Mouse (Mus musculus) adrenal gland, postnatal 36 days (tissue): ENCODE data around the gene Ranbp17. TPM values are rescaled to one million over a fixed set of nuclear protein-coding genes. Genes with fewer than 3 reads are reported as not detected.
A peak's percentile ranks its signal among the peaks of the same experiment; 100 is the strongest.

Experiments used
- DNase-seq, 2 experiments: peaks; one replicate each; pipeline ENCODE4 v3.0.0; 2021; ENCODE audit warnings: mixed read lengths in 1 of 2
- total RNA-seq, 2 experiments: library from RNA; stranded (reverse); gene quantifications; 2 replicates each; pipeline ENCODE4 v1.2.3; 2021

Gene Ranbp17
- total RNA-seq, 2 experiments from 2014 or later = 5.4 to 5.9 TPM

DNA sequence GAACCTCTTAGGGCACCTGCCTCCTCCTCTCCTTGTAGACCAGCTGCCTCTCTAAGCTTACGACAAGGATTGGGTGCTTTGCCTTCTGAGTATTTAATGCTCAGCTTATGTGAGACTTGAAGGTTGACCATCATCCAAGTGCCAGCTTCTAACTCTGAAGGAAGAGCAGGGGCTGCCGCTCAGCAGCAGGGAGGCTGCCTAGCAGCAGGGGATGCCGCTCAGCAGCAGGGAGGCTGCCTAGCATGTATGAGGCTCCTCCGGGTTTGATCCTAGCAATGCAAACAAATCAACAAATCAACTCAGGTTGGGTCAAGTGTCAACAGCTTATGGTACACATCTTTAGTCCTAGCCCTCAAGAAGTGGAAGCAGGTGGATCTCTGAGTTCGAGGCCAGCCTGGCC, 281.5 kb downstream of the Ranbp17 start:
- no peak for DNase-seq

- DNase-seq = no peak
Observed at GRCm38 (mm10) chr11:33228186-33228585, 285.4 kb downstream of the Ranbp17 start.

GRCm38 (mm10) chr11:33226516-33226915, 287.0 kb downstream of the Ranbp17 start:
- DNase-seq = peak; percentile 40 to 52

- DNase-seq = no peak
Observed at GRCm38 (mm10) chr11:33221566-33222365, 291.8 kb downstream of the Ranbp17 start.

DNA sequence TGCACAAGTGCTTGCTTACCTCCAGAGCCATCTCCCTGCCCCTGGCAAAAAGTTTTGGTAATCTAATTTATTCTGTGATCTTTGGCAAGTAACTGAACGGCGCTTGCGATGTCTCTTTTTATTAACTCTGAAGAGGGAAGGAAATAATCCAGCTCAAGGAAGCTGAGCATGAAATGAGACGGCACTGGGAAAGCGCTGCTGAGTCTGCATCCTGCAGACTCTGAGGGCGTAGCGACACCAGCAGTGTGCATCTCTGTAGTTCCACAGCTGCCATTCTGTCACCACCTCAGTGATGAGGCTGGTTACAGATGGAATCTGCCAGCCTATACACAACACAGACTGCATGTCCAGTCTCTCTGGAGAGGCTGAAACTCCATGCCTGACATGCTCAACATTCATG, 292.8 kb downstream of the Ranbp17 start:
- DNase-seq = no peak

GRCm38 (mm10) chr11:33217384-33218079, 296.0 kb downstream of the Ranbp17 start:
- peak; percentile 24 to 38 for DNase-seq

- DNase-seq = no peak
Observed at GRCm38 (mm10) chr11:33207411-33207810, 306.1 kb downstream of the Ranbp17 start.

GRCm38 (mm10) chr11:33204966-33205365, 308.6 kb downstream of the Ranbp17 start:
- DNase-seq = no peak

GRCm38 (mm10) chr11:33204329-33204705, 309.2 kb downstream of the Ranbp17 start:
- DNase-seq = no peak

- peak in 1 of 2 experiments; percentile 57 for DNase-seq
Observed at GRCm38 (mm10) chr11:33203383-33204328, 309.9 kb downstream of the Ranbp17 start, which contains the start of gene Tlx3. Gene Tlx3, minus strand, starts transcription at chr11:33203589.

- DNase-seq = no peak
Observed at GRCm38 (mm10) chr11:33202972-33203371, 310.6 kb downstream of the Ranbp17 start.

DNA sequence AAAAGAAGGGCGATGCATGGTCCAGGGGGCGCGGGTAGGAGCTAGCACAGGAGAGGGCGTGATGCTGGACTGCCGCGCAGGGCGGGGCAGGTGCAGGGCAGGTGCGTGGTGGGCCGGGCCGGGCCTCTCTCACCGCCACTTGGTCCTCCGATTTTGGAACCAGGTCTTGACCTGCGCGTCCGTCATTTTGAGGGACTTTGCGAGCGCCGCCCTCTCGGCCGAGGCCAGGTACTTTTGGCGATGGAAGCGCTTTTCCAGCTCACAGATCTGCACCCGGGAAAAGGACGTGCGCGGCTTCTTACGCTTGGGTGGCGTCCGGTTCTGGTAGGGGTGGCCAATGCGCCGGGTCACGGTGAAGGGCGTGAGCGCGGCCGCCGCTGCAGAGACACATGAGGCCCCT, 311.2 kb downstream of the Ranbp17 start:
- no peak for DNase-seq

- DNase-seq = no peak
Observed at GRCm38 (mm10) chr11:33201626-33202010, 311.9 kb downstream of the Ranbp17 start.

DNA sequence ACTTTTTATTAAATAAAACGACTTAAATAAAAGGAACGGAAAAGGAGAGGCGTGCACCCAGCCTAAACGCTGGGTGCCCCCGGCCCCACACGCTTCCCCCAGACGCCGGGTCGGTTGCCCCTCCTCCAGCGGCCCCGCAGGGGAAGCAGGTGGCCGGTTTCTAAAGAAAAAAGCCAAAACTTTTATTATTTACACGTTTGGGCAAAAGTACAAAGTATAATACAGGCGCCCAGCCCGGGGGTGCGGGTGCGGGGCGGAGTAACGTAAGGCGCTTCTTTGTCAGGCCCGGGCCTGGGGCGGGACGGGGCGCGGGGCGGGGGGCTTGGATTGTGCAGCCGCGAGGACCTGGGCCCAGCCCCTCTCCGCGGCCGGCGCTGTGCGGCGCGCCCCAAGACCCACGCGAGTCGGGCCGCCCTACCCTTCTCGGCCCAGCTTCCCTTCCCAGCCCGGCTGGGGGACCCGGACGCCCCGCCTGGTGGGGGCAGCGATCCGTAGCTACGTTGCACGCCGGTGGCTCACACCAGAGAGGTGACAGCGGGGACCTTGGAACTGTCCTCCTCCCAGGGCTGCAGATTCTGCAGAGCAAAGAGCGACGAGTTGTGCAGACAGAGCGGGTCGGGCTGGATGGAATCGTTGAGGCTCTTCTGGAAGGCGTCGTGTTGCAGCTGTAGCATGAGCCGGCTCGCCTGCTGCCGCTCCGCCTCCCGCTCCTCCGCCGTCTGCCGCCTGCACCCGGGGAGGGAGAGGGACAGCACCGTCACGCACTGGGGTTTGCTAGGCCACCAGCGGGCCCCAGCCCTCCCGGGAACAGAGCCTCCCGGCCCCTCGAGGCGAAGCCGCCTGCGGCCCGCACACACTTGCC, 312.6 kb downstream of the Ranbp17 start:
- peak; percentile 30 to 41 for DNase-seq

- DNase-seq = no peak
Observed at GRCm38 (mm10) chr11:33199906-33200763, 313.4 kb downstream of the Ranbp17 start.

DNA sequence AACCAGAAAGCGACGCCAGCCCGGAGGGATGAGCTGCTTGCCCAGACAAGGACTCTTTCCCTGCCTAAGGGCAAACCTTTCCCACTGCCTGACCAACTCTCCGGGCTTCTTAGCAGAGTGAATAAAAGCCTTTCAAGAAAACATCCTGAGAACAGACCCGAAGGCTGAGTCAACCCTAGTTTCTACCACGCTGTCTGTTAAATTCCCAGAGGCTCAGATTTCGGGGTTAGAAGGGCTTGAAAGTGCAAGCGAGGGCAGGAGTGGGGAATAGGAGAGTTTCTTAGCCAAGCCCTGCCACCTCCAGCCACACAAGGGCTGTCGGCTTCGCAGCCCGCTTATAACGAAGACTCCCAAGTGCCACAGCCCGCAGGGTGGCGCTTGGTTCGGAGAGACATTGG, 314.4 kb downstream of the Ranbp17 start:
- DNase-seq = no peak

GRCm38 (mm10) chr11:33198351-33199116, 315.0 kb downstream of the Ranbp17 start:
- no peak for DNase-seq

DNA sequence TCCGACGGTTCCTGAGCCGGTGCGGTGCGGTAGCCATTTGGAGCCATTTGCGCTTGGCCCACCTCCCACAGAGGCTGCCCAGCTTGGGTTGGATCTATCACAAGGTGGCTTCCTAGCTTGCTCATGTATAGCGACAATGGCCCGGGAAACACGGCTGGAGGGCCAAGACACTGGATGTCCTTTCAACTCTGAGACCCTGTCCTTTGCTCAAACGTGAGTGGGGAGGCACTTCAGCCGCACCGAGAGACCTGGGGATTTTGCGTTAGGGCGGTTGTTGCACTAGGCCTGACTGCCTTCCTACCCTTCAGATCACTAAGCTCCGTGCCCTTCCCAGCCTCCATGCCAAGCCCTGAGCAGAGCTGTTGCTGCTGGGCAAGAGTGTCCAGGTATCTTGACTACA, 315.9 kb downstream of the Ranbp17 start:
- DNase-seq = no peak

DNA sequence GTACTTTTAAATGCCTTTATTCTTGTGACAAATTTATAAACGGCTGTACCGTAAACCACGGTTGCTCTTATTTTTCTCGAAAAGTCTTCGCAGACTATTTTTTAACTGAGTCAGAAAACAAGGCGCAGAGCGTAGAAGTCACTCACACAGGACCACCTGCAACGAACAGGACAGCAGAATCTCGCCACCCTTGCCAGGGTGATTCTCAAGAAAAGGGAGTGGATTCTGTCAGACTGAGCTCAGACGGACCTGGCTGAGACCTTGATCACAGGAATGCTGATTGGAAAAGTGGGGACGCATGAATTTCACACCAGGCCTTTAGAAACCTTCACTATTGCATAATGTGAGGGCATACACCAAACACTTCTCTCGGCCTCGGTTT, 316.4 kb downstream of the Ranbp17 start:
- DNase-seq = no peak
